Mouse (Mus musculus) intestine, postnatal 0 days (tissue): ENCODE measurements around the gene Ankmy1. TPM values are rescaled to one million over a fixed set of nuclear protein-coding genes. Genes with fewer than 3 reads are reported as not detected.

Source experiments
- ATAC-seq: fragments of 200-750 bp; cut with Nextera tagmentation; 2 replicates; pipeline ENCODE4 v1.8.0; 2017; ENCODE audit warnings: mild to moderate bottlenecking, moderate TSS enrichment, moderate library complexity
- H3K27ac ChIP-seq: fragments of 300-500 bp; sonication (generic); 2 replicates; pipeline ENCODE4 v1.5.1; 2014; ENCODE audit warnings: mild to moderate bottlenecking, low read depth, low read length, moderate library complexity
- H3K27me3 ChIP-seq: fragments of 300-500 bp; sonication (generic); replicated peaks from 2 replicates; pipeline ENCODE4 v1.6.1; 2014; ENCODE audit warnings: low read length, mixed read lengths; ENCODE audit not compliant: control insufficient read depth, insufficient read depth
- H3K36me3 ChIP-seq: fragments of 300-500 bp; sonication (generic); 2 replicates; pipeline ENCODE4 v1.6.1; 2014; ENCODE audit warnings: mild to moderate bottlenecking, moderate library complexity; ENCODE audit not compliant: control insufficient read depth, insufficient read depth
- H3K4me1 ChIP-seq: fragments of 300-500 bp; sonication (generic); replicated peaks from 2 replicates; pipeline ENCODE4 v1.6.1; 2014; ENCODE audit warnings: antibody characterized with exemption, low read length, mixed read lengths; ENCODE audit not compliant: control insufficient read depth, insufficient read depth
- H3K4me2 ChIP-seq: fragments of 300-500 bp; sonication (generic); replicated peaks from 2 replicates; pipeline ENCODE4 v1.6.1; 2014; ENCODE audit warnings: low read depth, mild to moderate bottlenecking, moderate library complexity
- H3K4me3 ChIP-seq: fragments of 300-500 bp; sonication (generic); 2 replicates; pipeline ENCODE4 v1.5.1; 2014; ENCODE audit warnings: low read depth, low read length
- H3K9ac ChIP-seq: fragments of 300-500 bp; sonication (generic); 2 replicates; pipeline ENCODE4 v1.6.1; 2014; ENCODE audit warnings: mild to moderate bottlenecking, low read depth, low read length
- H3K9me3 ChIP-seq: fragments of 300-500 bp; sonication (generic); 2 replicates; pipeline ENCODE4 v1.6.1; 2016; ENCODE audit warnings: mixed run types; ENCODE audit not compliant: control insufficient read depth
- CTCF ChIP-seq: sonication (generic); IDR thresholded peaks from 2 replicates; pipeline ENCODE4 v1.5.1; 2016; ENCODE audit warnings: low read depth, mild to moderate bottlenecking, control low read depth, antibody characterized with exemption, moderate library complexity
- WGBS: fragments of 180-500 bp; shearing (Covaris S2); extraction: QIAGEN DNeasy Blood & Tissue Kit; methylation state at CpG from one replicate; pipeline ENCODE4 v1.1.7; 2014; 5-methylcytosine and 5-hydroxymethylcytosine counted together
- polyA plus RNA-seq: library from polyadenylated mRNA; unstranded; fragments of >200 nt; fragmentation: Nextera tagmentation; extraction: Ambion mirVana; gene quantifications from 2 replicates; pipeline ENCODE4 v1.2.1, GENCODE M21; 2015

The Ankmy1 gene
- polyA plus RNA-seq, 1 experiment from 2014 or later: not detected

- WGBS: 20% methylated on average over 41 of the region's 41 CpGs
- Histone ChIP-seq H3K36me3 (no peaks in the 10 kb centered on the region), H3K27ac (no peak overlapping the region), H3K27me3 (peaks cover 5% of the 10 kb centered on the region; the same call in 1 of the 2 replicates), H3K9me3 (no peaks in the 10 kb centered on the region), H3K4me3 (no peak overlapping the region), H3K9ac (no peak overlapping the region), H3K4me1 (no peaks in the 10 kb centered on the region), H3K4me2 (peak overlapping the region; percentile 37; the same call in 1 of the 2 replicates)
- no peak for TF ChIP-seq CTCF
- no peak for ATAC-seq
Observed at GRCm38 (mm10) chr1:92847873-92848839, 54.5 kb downstream of the Ankmy1 start.

- 70% methylated on average over 7 of the region's 7 CpGs for WGBS
- no peak overlapping the region for H3K9ac ChIP-seq
- no peaks in the 10 kb centered on the region for H3K4me1 ChIP-seq
- H3K27ac ChIP-seq: no peak overlapping the region
- peaks cover 5% of the 10 kb centered on the region; the same call in 1 of the 2 replicates for H3K27me3 ChIP-seq
- no peaks in the 10 kb centered on the region for H3K36me3 ChIP-seq
- no peak overlapping the region for H3K4me3 ChIP-seq
- H3K4me2 ChIP-seq: no peak overlapping the region
- TF ChIP-seq CTCF: no peak
- no peaks in the 10 kb centered on the region for H3K9me3 ChIP-seq
- no peak for ATAC-seq
Observed at GRCm38 (mm10) chr1:92845889-92846288, 56.8 kb downstream of the Ankmy1 start.

- no peak overlapping the region for H3K27ac ChIP-seq
- no peak overlapping the region for H3K4me2 ChIP-seq
- no peak for TF ChIP-seq CTCF
- no peak for ATAC-seq
- no peaks in the 10 kb centered on the region for H3K36me3 ChIP-seq
- H3K4me1 ChIP-seq: no peaks in the 10 kb centered on the region
- no peaks in the 10 kb centered on the region for H3K27me3 ChIP-seq
- H3K9me3 ChIP-seq: no peaks in the 10 kb centered on the region
- H3K4me3 ChIP-seq: no peak overlapping the region
- H3K9ac ChIP-seq: no peak overlapping the region
- 68% methylated on average over 3 of the region's 3 CpGs for WGBS
Observed at GRCm38 (mm10) chr1:92841427-92841826, 61.3 kb downstream of the Ankmy1 start.

GRCm38 (mm10) chr1:92840231-92840890 lies 62.3 kb downstream of the Ankmy1 start:
- no peak overlapping the region for H3K4me2 ChIP-seq
- no peaks in the 10 kb centered on the region for H3K9me3 ChIP-seq
- no peak overlapping the region for H3K27ac ChIP-seq
- TF ChIP-seq CTCF: peak; percentile 53
- ATAC-seq: no peak
- H3K9ac ChIP-seq: no peak overlapping the region
- no peak overlapping the region for H3K4me3 ChIP-seq
- H3K4me1 ChIP-seq: no peaks in the 10 kb centered on the region
- WGBS: 79% methylated on average over 8 of the region's 8 CpGs
- H3K36me3 ChIP-seq: no peaks in the 10 kb centered on the region
- no peaks in the 10 kb centered on the region for H3K27me3 ChIP-seq

- Histone ChIP-seq H3K27me3 (no peaks in the 10 kb centered on the region), H3K36me3 (no peaks in the 10 kb centered on the region), H3K4me1 (no peaks in the 10 kb centered on the region), H3K9ac (no peak overlapping the region), H3K4me3 (no peak overlapping the region), H3K9me3 (no peaks in the 10 kb centered on the region), H3K4me2 (no peak overlapping the region), H3K27ac (no peak overlapping the region)
- 75% methylated on average over 7 of the region's 7 CpGs for WGBS
- TF ChIP-seq CTCF: no peak
- ATAC-seq: no peak
Observed at GRCm38 (mm10) chr1:92839211-92839610, 63.5 kb downstream of the Ankmy1 start.

GRCm38 (mm10) chr1:92837931-92838833 lies 64.5 kb downstream of the Ankmy1 start:
- no peaks in the 10 kb centered on the region for H3K36me3 ChIP-seq

More at GRCm38 (mm10) chr1:92837931-92838833, 64.5 kb downstream of the Ankmy1 start:
- ATAC-seq: no peak
- Histone ChIP-seq H3K9me3 (no peaks in the 10 kb centered on the region), H3K4me2 (no peak overlapping the region), H3K4me1 (no peaks in the 10 kb centered on the region), H3K27ac (no peak overlapping the region), H3K4me3 (no peak overlapping the region), H3K9ac (no peak overlapping the region), H3K27me3 (no peaks in the 10 kb centered on the region; the same call in 1 of the 2 replicates)
- TF ChIP-seq CTCF: no peak
- 80% methylated on average over 14 of the region's 14 CpGs for WGBS
